Mouse (Mus musculus) A20 (cell line): ENCODE measurements around the gene Amotl1.
"Not testable (repeated sequence)": the region's sequence is repeated elsewhere in the genome, so short reads cannot be mapped to it uniquely, and the experiment has no call there.

Source experiments
- DNase-seq: peaks from one replicate; pipeline ENCODE4 v3.0.0-alpha.2; 2011; ENCODE audit warnings: low read depth, low spot score

The Amotl1 gene

GRCm38 (mm10) chr9:14644956-14645355 is at the start of gene Amotl1:
TSS of gene Amotl1 (minus strand) at chr9:14645056.
- no peak for DNase-seq

DNA sequence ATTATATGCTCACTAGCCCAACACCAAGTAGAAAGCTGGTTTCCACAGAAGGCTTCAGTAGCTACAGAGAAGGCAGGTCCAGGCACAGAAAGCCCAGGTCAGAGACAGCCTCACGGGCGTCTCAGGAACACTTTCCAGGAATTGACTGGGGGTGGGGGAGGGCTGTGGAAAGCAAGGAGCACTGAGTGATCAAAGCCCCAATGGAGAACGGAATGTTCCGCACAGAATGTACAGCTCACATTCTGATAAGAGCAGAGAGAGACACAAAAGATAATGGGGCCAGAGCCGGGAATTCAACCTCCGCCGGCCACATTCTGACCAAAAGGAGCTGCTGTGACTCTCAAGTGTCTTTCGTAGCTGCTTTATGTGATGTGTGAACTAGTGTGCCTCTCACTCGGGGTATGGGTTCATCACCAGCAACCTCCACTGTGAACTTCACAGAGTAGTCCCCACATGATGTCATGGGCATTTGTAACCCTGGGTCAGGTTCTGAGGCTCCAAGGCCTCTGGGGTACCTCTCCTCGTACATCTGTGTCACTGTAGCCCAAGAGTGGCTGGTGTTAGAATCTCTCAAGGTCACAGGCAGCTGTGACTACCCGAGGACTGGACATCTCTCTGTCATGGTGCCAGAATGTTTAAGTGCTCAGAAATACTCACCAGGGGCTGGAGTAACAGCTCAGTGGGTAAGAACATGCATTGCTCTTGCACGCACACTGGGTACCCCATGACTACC is 44.7 kb upstream of the Amotl1 start:
- DNase-seq, result no peak

DNA sequence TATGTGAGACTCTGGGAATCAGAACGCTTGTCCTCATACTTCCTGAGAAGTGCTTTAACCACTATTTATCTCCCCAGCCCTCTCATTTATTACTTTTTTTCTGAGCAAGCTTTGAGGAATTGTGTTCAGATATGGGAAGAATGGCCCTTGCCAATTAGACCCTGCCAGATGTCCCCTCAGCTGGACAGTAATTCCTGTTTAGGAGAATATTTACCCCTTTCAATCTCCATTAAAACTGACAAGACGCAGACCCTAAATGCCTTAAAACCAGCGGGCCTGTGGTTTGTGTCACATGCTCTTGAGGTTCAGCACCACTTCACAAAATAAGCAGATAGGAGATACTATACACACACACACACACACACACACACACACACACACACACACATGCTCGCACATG is 39.5 kb upstream of the Amotl1 start:
- no peak for DNase-seq

DNA sequence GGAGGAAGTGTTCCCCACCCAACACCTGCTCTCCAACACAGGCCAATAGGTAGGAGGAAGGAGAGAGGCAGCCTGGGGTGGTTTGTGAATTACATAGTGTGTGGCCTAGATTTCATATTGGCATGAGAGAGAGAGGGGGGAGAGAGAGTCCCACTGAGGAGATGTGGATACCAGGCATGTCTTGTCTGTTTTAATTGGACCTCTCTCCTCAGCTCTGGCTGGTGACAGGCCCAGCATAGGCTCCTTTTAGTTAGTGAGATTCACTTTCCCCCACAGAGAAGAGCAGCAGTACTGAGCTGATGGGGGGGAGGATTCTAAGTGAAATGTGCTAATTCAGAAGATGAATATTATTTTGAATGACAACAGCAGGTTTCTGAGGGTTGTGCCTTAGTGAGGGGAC is 37.9 kb upstream of the Amotl1 start:
- DNase-seq, result no peak

GRCm38 (mm10) chr9:14680584-14680983 is 35.7 kb upstream of the Amotl1 start:
- DNase-seq, result no peak

GRCm38 (mm10) chr9:14675707-14676691 is 31.1 kb upstream of the Amotl1 start:
- no peak for DNase-seq

DNA sequence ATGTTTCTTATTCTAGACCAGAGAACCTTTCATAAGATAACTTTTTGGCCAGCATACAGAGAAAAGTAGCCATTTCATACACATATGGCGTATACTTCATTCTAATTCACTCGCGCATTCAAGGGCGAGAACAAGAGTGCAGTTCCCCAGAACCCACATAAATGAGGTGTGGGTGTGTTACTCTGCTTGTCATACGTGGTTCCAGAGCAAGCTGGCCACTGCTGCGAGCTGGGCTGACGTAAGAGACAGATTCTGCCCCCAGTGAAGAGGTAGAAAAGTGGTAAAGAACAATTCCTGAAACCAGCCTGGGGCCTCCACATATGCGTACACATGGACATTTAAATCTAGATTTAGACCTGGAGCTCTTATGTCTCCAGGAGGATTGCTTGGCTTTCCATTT is 29.6 kb upstream of the Amotl1 start:
- no peak for DNase-seq

DNA sequence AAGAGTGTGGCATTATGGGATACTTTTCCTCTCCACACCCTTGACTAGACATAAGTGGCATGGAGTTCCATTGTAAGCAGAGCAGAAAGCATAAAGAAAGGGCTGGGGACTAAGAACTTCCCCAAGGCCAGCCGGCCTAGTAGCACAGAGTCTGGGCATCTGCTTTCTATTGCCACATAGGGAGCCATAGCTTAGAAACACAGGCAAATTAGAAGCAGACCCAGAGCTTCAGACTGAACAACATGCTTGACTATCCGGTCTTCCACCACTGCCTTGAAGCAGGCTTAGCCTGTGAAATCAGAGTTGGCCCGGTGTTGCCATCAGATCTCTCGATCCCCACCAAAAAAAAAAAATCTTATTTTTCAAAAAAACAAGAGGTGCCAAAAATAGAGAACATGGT is 28.3 kb upstream of the Amotl1 start:
- no peak for DNase-seq

DNA sequence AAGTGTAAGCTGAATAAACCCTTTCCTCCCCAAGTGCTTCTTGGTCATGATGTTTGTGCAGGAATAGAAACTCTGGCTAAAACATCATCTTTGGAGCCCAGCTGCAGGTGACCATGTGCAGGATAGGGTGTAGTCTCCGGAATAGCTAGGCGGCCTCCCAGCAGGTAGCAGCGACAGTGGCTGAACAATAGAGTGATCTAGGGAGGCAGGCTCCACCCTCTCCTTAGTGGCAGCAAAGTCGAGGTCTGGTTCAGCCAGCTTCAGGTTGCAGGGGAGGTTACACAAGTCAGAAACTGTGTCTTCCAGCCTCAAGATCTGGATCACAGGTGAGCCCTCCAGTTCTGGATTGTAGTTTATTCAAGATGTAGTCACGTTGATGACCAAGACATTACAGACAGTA is 27.1 kb upstream of the Amotl1 start:
- not testable (repeated sequence) for DNase-seq

DNA sequence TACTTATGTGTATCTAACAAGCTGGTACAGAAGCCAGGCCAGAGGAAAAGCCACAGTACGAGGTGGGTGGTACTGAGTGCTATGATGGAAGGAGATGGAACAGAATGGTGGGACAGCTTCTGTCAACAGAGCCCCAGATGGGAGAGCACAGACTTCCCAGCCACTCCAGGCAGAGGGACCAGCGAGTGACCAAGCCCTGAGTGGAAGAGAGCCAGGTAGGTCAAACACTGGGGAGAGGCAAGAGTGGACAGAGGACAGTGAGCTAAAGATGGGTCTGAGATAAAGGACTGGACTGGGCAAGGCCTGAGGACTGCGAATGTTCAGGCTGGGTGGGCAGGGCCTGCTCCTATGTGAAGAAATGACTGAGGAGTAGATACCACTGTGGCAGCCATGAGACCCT is 23.5 kb upstream of the Amotl1 start:
- DNase-seq, result no peak

DNA sequence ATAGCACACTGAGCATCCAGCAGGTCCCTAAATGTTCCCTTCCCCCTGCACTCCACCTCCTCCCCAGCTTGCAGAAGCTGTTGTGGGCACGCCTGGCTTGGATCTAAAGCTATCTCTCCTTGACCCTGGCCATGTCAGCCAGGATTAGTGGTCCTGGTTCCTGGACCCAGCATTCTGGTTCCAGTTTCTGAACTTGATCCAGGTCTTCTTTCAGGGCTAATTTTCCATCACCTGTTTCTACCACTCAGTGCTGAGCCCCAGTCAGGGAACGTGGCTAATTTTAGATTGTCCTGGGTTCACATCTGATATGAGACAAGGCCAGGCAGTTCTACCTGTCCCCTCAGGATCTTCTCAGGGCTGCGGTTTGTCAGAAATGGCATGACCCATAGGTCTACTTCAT is 21.2 kb upstream of the Amotl1 start:
- DNase-seq, result no peak

- DNase-seq, result no peak
Measured at GRCm38 (mm10) chr9:14663591-14663990, 18.7 kb upstream of the Amotl1 start.

GRCm38 (mm10) chr9:14662876-14663275 is 18.0 kb upstream of the Amotl1 start:
- DNase-seq, result no peak

DNA sequence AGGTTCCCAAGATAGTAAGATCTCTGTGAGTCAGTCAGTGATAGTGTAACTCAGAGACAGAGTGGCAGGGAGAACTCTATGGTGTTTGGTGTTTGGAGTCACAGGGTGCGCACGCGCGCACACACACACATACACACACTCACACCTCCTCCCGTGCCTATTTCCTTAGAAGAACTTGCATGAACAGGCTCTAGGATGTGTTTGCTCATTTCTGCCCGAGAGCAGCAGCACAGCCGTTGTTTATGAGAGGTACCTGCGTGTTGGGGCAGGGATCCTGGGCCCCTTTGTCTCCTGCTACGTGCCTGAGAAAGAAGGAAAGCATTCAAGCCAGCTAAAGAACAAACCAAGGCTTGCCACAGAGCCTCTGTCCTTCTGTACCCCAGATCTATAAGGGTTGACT is 17.3 kb upstream of the Amotl1 start:
- DNase-seq, result no peak

DNA sequence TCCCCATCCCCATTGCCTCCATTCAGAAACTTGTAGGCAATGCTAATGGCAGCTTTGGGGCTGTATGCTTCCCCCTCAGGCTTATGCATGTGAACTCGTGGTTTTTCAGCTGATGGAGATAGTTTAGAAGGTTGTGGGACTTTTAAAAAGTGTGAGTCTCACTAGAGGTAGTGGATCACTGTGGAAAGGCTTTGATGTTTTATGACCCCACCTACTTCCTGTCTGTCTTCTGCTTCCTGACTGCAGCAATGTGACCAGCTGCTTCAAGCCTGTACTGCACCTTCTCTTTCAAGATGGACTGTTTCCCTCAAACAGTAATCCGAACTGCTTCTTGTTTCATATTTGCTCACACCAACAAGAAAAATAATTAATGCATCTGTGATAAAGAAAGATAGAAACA is 13.1 kb upstream of the Amotl1 start:
- DNase-seq, result peak; percentile 47

GRCm38 (mm10) chr9:14654010-14654409 is 9.2 kb upstream of the Amotl1 start:
- peak; percentile 25 for DNase-seq

GRCm38 (mm10) chr9:14652761-14653160 is 7.9 kb upstream of the Amotl1 start:
- no peak for DNase-seq

DNA sequence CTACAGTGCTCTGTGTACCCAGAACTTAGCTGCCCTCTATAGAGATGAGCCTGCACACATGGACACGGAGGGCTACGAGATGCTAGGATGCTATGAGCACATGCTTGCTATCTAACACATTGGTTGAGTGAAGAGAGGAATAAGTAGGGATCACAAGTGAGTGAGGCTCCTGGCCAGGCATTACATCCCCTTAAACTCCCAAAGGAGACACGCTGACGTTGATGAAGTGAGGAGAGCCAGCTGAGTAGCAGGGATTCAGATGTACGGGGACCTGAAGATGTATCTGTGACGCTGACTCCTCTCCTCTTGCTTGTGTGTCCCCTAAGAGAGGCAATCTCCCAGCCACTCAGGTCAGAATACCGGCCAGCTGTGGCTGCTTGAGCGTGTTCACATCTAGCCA is 3.0 kb upstream of the Amotl1 start:
- no peak for DNase-seq

- no peak for DNase-seq
Measured at GRCm38 (mm10) chr9:14646641-14647040, 1.8 kb upstream of the Amotl1 start.

- DNase-seq, result no peak
Measured at GRCm38 (mm10) chr9:14646061-14646460, 1.2 kb upstream of the Amotl1 start.

DNA sequence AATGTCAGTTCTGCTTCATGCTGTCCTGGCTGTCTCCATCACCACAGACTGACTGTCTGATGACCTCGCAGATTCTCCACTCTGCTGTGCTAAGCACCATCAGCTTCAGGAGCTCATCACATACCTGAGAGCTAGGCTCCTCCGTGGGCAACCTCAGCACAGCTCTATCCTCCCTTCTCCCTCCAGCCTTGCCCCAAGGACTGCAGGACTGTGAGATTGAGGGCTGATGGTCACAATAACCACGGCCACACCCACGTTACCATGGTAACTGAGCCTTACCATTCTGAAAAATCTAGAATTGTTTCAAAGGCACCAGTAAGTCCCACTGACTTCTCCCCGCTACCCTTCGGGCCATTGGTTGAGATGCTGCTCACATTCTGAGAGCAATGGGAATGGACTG is 1.5 kb downstream of the Amotl1 start:
- DNase-seq, result no peak

- DNase-seq, result no peak
Measured at GRCm38 (mm10) chr9:14642251-14643021, 2.4 kb downstream of the Amotl1 start.
